Mouse (Mus musculus) kidney, adult 18-20 months (tissue): ENCODE results near the gene Slc16a11.
"Not testable (repeated sequence)": the region's sequence is repeated elsewhere in the genome, so short reads cannot be mapped to it uniquely, and the experiment has no call there.

Experiments used
- DNase-seq: peaks from one replicate; pipeline ENCODE4 v3.0.0; 2021

Gene Slc16a11

GRCm38 (mm10) chr11:70212423-70212822 is at the start of gene Slc16a11:
Slc16a11 (plus strand) TSS chr11:70212752.
- DNase-seq: peak; percentile 48

- DNase-seq: no peak
Observed at GRCm38 (mm10) chr11:70165972-70166921, 46.3 kb upstream of the Slc16a11 start.

GRCm38 (mm10) chr11:70168136-70168535 is 44.4 kb upstream of the Slc16a11 start:
- no peak for DNase-seq

GRCm38 (mm10) chr11:70169471-70169870 is 43.1 kb upstream of the Slc16a11 start:
- not testable (repeated sequence) for DNase-seq

GRCm38 (mm10) chr11:70170291-70170690 is 42.3 kb upstream of the Slc16a11 start:
- DNase-seq: no peak

- peak; percentile 70 for DNase-seq
Observed at GRCm38 (mm10) chr11:70171181-70171580, 41.4 kb upstream of the Slc16a11 start.

- peak; percentile 23 for DNase-seq
Observed at GRCm38 (mm10) chr11:70171847-70172246, 40.7 kb upstream of the Slc16a11 start.

- no peak for DNase-seq
Observed at GRCm38 (mm10) chr11:70172298-70172697, 40.3 kb upstream of the Slc16a11 start.

GRCm38 (mm10) chr11:70174491-70174890 is 38.1 kb upstream of the Slc16a11 start:
- peak; percentile 64 for DNase-seq

- no peak for DNase-seq
Observed at GRCm38 (mm10) chr11:70177647-70178046, 34.9 kb upstream of the Slc16a11 start.

GRCm38 (mm10) chr11:70178311-70178710 is 34.2 kb upstream of the Slc16a11 start:
- no peak for DNase-seq

- DNase-seq: no peak
Observed at GRCm38 (mm10) chr11:70178756-70179155, 33.8 kb upstream of the Slc16a11 start.

- DNase-seq: no peak
Observed at GRCm38 (mm10) chr11:70179401-70179800, 33.2 kb upstream of the Slc16a11 start.

GRCm38 (mm10) chr11:70180496-70180895 is 32.1 kb upstream of the Slc16a11 start:
- no peak for DNase-seq

GRCm38 (mm10) chr11:70185120-70185519 is 27.4 kb upstream of the Slc16a11 start:
- no peak for DNase-seq

GRCm38 (mm10) chr11:70189319-70190134 is 23.0 kb upstream of the Slc16a11 start:
- no peak for DNase-seq

- no peak for DNase-seq
Observed at GRCm38 (mm10) chr11:70191188-70191587, 21.4 kb upstream of the Slc16a11 start.

- no peak for DNase-seq
Observed at GRCm38 (mm10) chr11:70192157-70192556, 20.4 kb upstream of the Slc16a11 start.

GRCm38 (mm10) chr11:70193354-70194285 is 18.9 kb upstream of the Slc16a11 start:
- DNase-seq: peak; percentile 23

GRCm38 (mm10) chr11:70198332-70198731 is 14.2 kb upstream of the Slc16a11 start:
- no peak for DNase-seq

- DNase-seq: no peak
Observed at GRCm38 (mm10) chr11:70199107-70199506, 13.4 kb upstream of the Slc16a11 start.

- peak; percentile 30 for DNase-seq
Observed at GRCm38 (mm10) chr11:70200036-70200608, 12.4 kb upstream of the Slc16a11 start.
